Mouse (Mus musculus) E14TG2a.4 (cell line): ENCODE data around the gene D17Wsu92e.

Experiments used
- CTCF ChIP-seq: conservative IDR thresholded peaks from 2 replicates; pipeline ENCODE4 v1.5.1; 2014; ENCODE audit warnings: low read length
- NANOG ChIP-seq: IDR thresholded peaks from 2 replicates; pipeline ENCODE4 v1.6.1; 2014; ENCODE audit warnings: borderline replicate concordance, low read length, mixed read lengths

DNA sequence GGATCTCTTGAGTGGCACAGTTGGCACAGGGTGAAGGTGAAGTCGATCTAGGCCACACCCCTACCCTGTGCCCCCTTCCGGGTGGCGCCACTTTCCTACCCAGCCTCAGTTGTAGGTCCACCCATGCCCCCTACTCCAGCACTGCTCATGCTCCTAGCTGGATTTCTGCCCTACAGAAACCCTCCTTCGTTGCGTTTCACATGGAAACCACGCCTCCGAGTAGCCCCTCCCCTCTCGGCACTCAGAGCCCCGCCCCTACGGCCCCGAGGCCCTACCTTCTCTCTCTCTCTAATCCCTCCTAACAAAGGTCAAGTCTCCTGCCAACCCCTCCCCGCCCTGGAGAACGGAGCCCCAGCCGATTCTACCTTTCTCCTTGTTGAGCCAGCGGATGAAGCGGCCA is 103.6 kb downstream of the D17Wsu92e start:
- TF ChIP-seq CTCF (no peak), NANOG (no peak)
